Mouse (Mus musculus) layer of hippocampus, adult 18-20 months (tissue): ENCODE results near the gene Fam241b. TPM values are rescaled to one million over a fixed set of nuclear protein-coding genes. Genes with fewer than 3 reads are reported as not detected.

Experiments
- DNase-seq, 2 experiments: peaks; one replicate each; pipeline ENCODE4 v3.0.0; 2022; ENCODE audit warnings: low spot score in 2 of 2
- total RNA-seq, 2 experiments: library from RNA; stranded (reverse); gene quantifications; 2 replicates each; pipeline ENCODE4 v1.2.3; 2021

Fam241b gene
- total RNA-seq, 2 experiments from 2014 or later, result 37.5 to 48.0 TPM

DNA sequence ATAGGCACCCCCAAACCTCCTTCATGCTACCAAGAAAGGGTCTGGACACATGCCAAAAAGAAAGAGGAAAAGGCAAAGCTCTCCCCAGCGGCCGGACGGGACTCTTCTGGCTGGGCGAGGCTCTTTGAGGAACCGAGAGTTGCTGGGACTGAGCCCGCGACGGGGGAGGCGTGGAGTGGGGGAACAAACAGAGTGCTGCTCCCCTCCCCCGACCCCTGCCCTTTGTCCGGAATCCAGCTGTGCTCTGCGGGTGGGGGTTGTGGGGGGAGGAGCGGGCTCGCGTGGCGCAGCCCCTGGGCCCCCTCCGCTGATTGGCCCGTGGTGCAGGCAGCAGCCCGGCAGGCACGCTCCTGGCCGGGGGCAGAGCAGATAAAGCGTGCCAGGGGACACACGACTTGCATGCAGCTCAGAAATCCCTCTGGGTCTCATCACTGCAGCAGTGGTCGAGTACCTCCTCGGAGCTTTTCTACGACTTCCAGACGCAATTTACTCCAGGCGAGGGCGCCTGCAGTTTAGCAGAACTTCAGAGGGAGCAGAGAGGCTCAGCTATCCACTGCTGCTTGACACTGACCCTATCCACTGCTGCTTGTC, 10.9 kb downstream of the Fam241b start, which contains the start of gene Neurog3:
TSS of gene Neurog3 (plus strand) at position 400 of the 591 bp plus-strand sequence.
- DNase-seq, result no peak

DNA sequence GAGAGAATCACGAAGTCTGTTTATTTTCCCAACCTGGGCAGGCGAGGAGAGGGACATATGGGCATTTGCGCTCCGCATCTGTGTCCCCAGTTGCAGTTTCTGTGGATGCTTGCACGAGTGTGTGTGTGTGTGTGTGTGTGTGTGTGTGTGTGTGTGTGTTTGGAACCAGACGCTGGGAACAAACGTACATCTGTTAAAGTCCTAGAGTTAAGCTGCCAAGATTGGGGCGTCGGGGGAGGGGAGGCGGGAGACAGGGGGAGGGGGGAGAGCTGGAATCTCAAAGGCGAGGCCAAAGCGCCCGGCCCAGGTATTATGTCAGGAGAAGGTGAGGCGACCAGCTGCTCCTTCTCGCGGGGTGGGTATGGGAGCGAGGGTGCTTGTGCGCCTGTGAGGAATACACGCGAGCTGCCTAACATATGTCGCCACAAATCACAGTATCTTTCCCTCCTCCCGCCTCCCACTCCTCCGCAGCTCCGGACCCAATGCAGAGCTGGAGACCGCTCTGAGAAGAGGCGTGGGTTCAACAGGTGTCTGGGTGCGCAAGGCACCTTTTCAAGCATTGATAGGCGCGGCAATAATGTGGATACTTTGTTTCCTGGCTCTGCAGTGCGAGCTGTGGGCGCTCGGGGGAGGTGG, 15.3 kb downstream of the Fam241b start:
- peak; percentile 44 to 58 for DNase-seq

DNA sequence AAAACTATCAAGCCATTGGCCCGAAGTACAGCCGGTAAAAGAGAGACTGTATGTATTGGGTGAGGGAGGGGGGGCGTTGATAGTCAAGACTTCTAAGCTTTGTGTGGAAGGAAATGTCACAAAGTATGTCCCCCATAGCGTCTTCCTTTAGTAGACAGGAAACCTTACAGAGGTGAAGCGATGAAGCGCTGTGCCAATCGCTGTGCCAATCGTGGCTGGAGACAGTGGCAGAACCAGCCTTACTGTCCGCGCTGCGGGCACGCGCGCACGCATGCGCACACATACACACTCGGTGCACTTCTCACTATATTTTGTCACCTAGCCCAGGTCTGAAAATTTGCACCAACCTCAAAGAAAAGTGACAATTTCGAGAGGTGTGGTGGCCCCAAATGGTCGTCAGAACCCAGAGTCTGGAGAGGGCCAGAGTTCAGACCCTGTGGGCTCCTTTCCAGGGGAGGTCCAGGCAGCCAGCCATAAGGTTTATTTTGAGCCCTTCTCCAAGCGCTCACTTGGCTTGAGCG, 15.9 kb downstream of the Fam241b start:
- DNase-seq, result no peak

DNA sequence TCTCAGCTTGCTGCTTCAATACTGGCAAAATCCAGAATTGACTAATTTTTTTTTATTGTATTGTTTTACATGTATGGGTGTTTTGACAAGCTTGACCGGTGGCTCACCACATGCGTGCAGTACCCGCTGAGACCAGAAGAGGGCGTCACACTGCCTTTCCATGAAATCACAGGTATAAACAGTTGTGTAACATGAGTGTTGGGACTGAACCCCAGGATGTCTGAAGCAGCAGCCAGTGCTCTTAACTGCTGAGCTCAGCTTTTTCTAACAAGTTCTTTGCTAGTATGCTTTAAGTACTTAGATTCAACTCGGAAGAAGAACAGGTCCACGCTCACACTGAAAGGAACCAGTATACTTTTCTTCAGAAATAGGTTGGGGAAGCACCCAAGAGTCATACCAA, 16.6 kb downstream of the Fam241b start:
- DNase-seq, result no peak

DNA sequence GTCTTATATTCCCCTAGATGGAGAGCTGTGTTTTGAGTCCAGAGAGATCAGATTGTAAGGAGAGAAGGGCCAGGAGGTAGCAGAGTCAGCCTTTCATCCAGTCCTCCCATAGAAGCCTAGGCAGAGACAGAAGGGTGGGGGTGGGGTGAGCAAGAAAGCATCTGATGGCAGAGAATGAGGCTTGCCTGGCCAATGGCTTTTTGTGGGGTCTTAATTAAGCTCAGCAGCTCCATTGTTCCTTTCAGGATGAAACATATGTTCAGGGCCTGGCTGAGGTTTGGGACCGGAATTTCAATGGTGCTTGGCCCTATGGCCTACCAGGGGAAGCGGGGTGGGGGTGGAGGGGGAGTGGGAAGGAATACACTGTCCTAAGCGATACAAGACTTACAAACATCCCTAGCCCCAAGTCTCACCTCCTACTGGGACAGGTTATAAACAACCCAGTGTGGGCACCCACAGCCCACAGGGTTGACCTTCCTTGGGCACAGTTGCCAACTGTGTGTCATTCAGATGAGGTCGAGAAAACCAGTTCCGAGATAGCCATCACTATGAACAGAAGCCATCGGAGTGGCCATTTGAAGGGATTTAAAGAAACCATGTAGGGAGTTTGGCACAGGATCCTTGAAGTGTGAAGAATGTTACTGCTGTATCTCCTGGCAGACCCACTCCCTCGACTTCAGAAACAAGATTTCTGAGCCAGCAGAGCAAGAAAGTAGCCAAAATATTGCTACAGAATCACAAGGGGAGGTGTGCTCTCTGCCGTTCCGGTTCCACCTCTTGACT, 29.7 kb downstream of the Fam241b start:
- no peak for DNase-seq

DNA sequence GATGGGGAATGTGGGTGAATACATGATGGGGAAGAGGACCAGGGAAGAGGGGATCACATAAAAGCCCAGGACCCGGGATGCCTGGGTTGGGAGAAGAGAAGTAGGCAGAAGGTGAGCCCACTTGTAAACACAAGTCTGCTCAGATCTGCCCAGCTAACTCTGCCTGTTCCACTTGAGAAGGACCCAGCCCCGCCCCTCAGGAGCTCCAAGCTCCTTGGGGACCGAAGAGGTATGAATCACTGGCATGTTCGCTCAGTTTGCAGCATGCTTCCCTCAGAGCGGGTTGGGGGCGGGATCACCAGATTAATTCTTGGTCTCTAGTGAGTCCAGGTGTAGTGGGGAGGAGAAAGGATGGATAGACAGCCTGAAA, 32.5 kb downstream of the Fam241b start:
- no peak for DNase-seq

DNA sequence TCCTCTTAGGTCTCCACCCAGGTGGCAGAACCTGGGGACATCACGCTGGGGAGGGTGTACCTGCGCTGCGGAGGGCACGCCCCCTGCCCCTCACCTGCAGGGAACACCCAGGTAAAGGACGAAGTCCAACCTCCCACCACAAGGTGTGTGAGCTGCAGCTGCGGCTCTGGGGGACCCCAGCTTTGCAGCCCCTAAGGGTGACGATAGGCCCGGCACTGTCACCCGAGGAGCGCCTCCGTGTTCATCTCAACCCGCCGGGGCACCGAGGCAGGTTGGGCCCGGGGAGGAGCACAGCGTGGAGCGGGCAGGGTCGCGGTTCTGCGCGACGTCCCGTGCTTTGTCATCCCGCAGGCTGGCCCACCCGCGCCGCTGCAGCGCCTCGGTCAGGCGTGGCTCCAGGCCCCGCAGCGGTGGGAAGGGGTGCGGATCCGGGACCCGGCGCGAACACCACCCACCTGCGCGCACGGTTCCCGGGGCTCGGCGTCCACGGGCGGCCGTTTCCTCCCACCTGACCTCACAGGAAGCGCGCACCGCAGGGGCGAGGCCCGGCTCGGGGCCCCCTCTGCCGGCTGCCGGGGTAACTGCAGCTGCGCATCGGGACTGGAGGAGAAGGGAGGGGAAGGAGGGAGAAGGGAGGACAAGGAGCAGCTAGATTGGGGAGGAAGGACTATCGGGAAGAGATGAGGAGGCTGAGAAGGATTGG, 33.1 kb downstream of the Fam241b start:
- DNase-seq, result peak; percentile 88 to 89

DNA sequence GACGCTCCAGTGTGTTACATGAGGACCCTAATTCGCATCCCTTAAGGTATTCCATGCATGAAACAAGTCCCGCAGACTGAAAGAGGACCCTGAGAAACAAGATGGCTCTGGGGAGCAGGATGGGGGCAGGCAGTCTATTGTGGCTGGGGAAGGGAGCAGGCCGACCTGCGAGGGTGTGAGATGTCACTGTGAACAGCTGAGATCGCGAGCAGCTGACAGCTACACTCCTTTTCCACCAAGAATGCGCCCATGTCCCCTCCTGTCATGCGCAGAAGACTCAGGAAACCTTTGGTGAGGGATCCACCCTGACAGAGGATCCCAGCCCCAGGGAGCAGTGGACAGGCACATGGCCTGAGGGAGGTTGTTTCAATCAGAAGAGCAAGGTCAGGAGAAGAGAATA, 36.7 kb downstream of the Fam241b start:
- no peak for DNase-seq

DNA sequence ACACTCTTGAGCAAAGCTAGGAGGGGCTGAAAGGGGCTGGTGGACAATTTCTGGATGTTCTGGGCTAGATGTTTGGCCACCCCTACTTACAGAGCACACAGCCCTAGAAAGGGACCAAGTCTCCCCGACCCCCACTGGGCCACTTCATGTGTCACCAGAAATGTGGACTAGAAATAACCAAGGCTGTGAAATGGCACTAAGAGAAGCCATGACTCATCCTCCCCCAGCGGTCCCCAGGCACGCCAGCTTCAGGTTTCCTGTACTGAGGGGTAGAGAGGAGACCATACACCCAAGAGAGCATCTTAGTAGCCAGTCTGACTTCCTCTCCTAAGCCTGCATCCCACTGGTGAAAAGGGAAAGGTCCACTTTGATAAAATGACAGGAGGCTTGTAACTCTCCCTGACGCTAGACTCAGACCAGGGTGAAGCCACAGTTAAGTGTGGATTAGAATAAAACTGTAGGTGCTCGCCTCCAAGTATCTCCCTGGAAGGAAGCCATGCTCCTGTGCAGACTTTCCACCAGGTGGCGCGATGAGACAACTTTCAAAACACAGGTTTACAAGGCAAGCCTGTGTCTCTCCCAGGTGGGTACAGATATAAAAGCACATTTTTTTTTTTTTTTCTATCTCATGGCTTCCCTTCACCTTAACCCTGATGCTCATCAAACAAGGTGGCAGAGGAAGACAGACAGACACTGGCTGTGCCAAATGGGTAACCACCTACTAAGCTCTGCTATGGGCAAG, 38.7 kb downstream of the Fam241b start:
- DNase-seq, result peak in 1 of 2 experiments; percentile 74

DNA sequence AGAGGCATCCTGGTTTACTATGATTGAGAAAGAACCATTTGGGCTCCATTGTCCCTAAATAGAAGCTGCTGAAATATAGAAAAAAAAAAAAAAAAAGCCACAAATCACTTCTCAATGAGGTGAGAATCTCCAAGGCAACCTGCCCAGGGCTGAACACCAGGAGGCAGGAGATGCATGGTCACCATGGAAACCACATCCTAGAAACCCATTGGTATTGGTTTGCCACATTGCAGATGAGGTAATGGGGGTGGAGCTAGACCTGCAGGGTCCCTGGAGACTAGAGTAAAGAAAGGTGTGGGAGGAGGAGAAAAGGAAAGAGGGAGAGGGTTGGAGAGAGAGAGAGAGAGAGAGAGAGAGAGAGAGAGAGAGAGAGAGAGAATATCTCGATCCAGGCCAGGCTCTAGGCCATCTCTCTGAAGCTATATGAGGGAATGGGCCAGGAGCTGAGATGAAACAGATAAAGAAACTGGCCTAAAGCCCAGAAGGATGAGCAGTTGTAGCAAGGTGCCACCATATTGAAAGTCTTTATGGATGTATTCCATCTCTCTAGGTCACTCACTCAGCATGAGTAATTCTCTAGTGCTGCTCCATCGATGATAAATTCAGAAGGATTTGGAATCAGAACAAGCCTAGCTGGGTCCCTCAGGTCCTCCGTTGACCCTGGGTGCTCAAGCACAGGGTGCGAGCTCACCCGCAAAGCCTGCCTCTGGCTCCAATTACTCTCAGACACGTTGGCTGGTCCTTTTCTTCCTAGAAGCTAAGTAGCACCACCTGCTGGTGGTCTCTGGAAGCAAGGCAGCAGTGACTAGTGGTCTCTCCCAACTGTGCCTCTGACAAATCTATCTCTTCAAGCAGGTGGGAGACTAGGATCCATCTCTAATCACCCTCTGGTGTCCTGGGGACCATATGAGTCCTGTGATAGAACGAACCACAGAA, 41.9 kb downstream of the Fam241b start:
- peak; percentile 61 to 88 for DNase-seq

DNA sequence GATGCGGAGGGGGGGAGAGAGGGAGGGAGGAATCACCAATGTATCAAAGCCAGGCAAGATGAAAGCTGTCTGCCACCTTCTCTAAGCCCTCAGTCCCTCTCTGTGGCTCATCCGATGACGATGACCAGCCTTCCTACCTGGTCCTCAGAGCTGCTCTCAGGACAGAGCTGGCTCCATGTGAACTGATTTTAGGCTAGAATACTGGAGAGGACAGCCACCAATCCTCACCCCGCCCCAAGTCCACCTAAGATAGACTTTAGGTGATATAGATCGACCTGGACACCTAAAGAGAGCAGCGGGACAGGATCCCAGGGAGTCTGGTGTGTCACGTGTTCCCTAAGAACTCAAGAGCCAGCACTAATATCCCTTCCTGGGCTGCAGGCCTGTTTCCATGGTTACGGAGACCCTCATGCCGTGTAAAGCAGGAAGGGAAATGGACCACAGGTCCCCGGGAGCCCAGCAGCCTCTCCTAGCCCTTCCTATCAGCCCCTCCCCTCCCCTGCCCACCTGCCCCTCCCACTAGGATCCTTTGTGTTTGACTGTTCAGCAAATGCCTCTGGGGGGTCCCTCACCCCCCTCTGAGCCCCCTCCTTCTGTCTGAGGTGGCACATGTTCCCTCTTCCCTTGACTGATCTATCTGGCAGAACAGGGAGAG, 43.8 kb downstream of the Fam241b start:
- DNase-seq, result no peak

DNA sequence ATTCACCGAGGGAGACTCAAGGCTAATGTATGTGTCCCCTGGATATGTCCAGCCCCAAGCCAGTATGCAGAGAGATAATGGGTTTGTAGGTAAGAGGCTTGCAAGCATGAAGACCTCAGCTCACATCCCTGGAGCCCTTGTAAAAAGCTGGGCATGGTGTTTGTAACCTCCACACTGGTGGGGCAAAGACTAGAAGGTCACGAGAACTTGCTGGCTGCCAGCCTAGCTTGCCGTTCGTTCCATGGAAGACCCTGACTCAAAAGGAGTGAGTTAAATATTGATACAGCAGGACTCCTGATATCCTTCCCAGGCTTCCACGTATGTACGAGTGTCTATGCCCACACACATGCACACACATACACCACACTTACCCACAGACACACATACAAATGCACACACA, 49.3 kb downstream of the Fam241b start:
- no peak for DNase-seq

DNA sequence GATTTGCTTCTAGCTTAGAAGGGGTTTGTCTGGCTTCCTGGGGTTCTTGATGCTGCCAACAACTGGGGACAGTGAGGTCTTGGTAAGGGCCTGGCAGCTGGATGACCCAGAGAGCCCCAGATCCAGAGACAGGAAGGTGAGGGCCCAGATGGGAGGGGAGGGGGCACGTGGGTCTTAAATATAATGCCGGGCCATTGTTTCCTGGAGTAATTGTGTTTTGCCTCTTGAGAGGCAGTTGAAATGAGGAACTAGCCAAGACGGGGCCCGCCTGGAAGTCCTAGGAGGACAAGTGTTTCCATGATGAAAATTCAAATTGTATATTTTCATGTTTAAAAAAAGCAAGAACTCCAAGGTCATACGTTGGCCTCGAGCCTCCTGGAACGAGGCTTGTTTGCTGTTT, 49.8 kb downstream of the Fam241b start:
- DNase-seq, result no peak

DNA sequence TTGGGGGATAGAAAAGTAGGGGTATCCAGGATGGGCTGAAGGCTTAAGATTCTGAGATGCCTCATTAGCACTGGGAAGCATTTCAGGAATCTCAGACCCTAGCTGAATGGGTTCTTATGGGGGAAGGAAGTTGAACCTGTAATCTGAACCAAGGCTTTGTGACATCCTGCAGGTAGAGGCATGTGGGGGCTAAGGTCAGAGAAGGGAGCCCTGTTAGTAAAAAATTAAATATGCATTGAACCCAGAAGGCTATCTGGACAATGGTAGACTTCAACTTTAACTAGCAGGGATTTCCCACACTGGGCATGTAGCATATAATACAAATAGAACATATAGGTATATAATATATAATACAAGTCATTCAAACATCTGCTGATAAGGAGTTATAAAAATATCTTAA, 54.2 kb downstream of the Fam241b start:
- no peak for DNase-seq

DNA sequence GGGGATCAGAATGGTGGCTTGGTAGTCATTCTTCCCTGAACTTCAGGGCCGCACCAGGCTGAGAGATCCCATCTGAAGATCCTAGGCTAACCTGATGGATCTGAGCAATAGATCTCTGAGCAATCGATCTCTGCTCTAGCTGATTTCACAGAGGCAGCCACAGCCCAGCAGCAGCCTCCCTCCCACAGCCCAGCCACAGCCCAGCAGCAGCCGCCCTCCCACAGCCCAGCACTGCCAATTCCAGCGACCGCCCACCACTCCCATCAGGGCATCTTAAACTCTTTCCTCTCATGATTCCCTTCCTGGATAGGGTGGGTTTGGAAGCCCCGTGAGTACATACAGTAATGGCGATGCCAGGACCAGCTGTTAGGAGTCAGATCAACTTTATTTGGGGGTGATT, 54.6 kb downstream of the Fam241b start:
- DNase-seq, result peak in 1 of 2 experiments; percentile 34

DNA sequence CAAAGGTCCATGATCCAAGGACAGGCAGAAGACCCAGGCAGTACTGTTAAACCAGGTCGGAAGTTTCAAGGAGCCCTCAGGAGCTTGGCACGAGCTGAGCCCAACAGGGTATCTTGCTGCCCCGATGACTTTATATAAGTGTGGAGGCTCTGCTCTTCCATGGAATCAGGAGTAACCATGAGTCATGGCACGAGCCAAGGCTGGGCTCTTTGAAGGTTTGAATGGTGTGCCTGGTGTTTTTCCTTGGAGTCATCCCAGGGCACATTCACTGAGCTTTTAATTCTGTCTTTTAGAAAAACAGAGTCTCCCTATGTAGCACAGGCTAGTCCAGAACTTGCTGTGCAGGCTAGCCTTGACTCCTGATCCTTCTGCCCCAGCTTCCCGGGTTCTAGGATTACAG, 55.3 kb downstream of the Fam241b start:
- no peak for DNase-seq

DNA sequence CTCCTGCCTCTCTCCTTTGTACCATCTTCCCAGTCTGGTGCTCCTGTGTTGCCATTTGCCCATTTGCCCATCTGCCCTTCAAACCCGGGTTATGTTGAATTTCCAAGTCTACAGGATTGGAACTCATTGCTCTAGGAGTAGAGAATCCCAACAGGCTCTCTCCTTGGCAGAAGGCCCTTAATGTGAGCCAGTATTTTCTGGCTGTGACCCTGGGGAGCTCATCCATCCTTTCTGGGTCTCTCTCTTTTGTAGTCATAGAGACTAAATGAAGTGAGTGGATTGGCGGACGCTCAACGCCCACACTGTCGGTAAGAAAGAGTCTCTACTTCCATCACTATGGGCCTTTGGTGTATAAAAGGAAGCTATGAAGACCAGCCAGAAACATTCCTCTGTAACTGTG, 56.9 kb downstream of the Fam241b start:
- no peak for DNase-seq

DNA sequence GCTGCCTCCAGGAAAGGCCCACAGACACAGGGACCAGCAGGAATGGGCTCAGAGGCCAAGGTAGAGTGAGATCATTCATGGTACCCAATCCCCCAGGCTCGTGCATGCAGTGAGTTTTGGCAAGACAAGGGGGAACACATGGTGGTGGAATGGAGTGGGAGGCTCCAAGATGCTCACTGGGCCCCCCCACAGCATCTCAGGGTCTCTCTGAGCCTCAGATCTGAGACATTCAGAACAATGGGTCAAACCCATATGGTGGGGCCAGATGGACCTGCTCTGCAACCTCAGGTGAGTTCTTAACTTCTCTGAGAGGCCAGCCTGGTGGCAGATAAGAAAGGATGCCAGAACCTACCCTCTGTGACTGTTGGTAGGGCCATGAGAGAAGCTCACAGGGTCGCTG, 57.7 kb downstream of the Fam241b start:
- DNase-seq, result peak in 1 of 2 experiments; percentile 50
